Mouse (Mus musculus) megakaryocyte, embryonic 14.5 days (primary cell): ENCODE results near the gene Shank2. TPM values are rescaled to one million over a fixed set of nuclear protein-coding genes. Genes with fewer than 3 reads are reported as not detected.

Source experiments
- H3K27me3 ChIP-seq: replicated peaks from 2 replicates; pipeline ENCODE3; 2012; ENCODE audit warnings: inconsistent platforms
- H3K36me3 ChIP-seq: replicated peaks from 2 replicates; pipeline ENCODE3; 2012; ENCODE audit warnings: low read length, inconsistent platforms, mixed read lengths
- H3K4me1 ChIP-seq: 2 replicates; pipeline ENCODE4 v1.6.1; 2012; ENCODE audit warnings: inconsistent platforms
- H3K4me3 ChIP-seq: replicated peaks from 2 replicates; pipeline ENCODE3; 2012; ENCODE audit warnings: moderate library complexity, mild to moderate bottlenecking, inconsistent platforms
- H3K9me3 ChIP-seq: 2 replicates; pipeline ENCODE4 v1.6.1; 2012; ENCODE audit warnings: inconsistent platforms
- FLI1 ChIP-seq: IDR thresholded peaks from 2 replicates; pipeline ENCODE4 v1.6.1; 2012; ENCODE audit warnings: low read length, inconsistent platforms, mixed read lengths
- GATA1 ChIP-seq: IDR thresholded peaks from 3 replicates; pipeline ENCODE4 v1.6.1; 2012; ENCODE audit warnings: mixed read lengths, low read length, inconsistent platforms, borderline replicate concordance
- polyA plus RNA-seq: library from polyadenylated mRNA; stranded (reverse); fragments of >175 nt; gene quantifications from 2 replicates; pipeline ENCODE4 v1.2.3, GENCODE M21; 2012; ENCODE audit warnings: low replicate concordance; ENCODE audit not compliant: insufficient read depth

Gene Shank2
- polyA plus RNA-seq, 1 experiment: 0.02 TPM

GRCm38 (mm10) chr7:144175481-144176233, 173.9 kb downstream of the Shank2 start:
- Histone ChIP-seq H3K9me3 (no peaks in the 10 kb centered on the region), H3K27me3 (peaks cover 83% of the 10 kb centered on the region), H3K4me1 (no peaks in the 10 kb centered on the region), H3K4me3 (no peak overlapping the region), H3K36me3 (no peaks in the 10 kb centered on the region)
- TF ChIP-seq GATA1 (no peak), FLI1 (no peak)

DNA sequence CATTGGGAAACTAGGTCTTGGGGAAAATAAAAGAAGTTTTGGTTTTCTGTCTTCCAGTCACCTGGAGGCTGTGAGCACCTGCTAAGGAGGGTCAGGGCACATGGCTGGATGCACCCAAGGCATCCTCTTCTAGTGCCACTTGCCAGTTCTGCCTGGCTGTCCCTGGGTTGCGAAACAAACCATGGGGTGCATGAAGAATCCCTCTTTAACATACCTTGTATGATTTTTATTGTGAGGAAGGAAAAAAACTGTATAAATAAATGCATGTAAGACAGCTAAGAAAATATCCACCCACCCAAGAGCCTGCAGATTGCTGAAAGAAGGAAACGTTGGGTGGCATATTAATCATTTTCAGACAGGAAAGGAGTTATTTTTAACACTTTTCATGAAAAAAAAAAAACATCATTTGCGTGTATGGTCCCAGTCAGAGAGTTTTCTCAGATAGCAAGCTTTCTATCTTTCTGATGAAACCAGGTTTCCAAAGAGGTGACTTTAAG, 174.6 kb downstream of the Shank2 start:
- Histone ChIP-seq H3K9me3 (no peaks in the 10 kb centered on the region), H3K27me3 (peaks cover 79% of the 10 kb centered on the region), H3K36me3 (no peaks in the 10 kb centered on the region), H3K4me1 (no peaks in the 10 kb centered on the region), H3K4me3 (no peak overlapping the region)
- TF ChIP-seq GATA1 (no peak), FLI1 (no peak)

DNA sequence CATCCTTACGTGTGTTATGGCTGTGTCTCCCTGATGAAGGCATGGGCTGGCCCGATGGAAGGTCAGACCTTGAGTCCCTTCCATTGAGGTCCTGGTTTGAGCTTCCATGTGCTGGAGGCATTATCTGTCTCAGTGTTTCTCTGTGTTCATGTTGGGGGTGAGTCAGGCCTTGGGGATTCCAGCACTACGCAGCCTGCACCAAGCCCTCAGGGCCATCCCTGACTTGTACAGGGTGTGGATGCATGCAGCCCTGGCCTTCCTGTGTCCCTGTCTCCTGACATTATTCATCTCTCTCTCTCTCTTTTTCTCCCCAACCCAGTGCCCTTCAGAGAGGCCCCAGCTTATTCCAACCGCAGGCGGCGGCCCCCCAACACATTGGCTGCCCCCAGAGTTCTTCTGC, 177.7 kb downstream of the Shank2 start:
- peaks cover 72% of the 10 kb centered on the region for H3K27me3 ChIP-seq
- H3K9me3 ChIP-seq: no peaks in the 10 kb centered on the region
- TF ChIP-seq FLI1 (no peak), GATA1 (no peak)

DNA sequence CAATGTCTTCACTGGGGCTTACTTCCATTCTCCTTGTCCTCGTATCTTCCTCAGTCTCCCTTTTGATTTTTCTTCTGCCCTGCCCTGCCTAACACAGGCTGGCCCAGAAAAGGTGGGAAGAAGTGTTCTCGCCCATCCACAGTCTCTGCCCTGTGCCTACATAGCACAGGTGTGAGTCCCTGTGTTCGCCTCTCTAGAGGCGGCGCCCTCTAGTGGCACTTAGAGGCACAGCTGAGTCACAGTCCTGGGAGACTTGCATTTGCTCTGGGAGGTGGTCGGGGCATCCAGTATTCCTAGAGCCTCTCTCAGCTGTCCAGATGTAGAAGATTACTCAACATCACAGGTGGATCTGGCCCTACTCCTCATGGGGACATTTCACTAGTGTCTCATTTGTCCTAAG, 179.2 kb downstream of the Shank2 start:
- Histone ChIP-seq H3K36me3 (no peaks in the 10 kb centered on the region), H3K27me3 (peaks cover 61% of the 10 kb centered on the region), H3K9me3 (no peaks in the 10 kb centered on the region), H3K4me3 (no peak overlapping the region), H3K4me1 (no peaks in the 10 kb centered on the region)
- TF ChIP-seq FLI1 (no peak), GATA1 (no peak)

More for the DNA sequence above, 177.7 kb downstream of the Shank2 start:
- Histone ChIP-seq H3K36me3 (no peaks in the 10 kb centered on the region), H3K4me3 (no peak overlapping the region), H3K4me1 (no peaks in the 10 kb centered on the region)

GRCm38 (mm10) chr7:144187869-144188430, 186.2 kb downstream of the Shank2 start:
- Histone ChIP-seq H3K4me3 (no peak overlapping the region), H3K36me3 (no peaks in the 10 kb centered on the region), H3K27me3 (peaks cover 67% of the 10 kb centered on the region), H3K4me1 (peaks cover 11% of the 10 kb centered on the region), H3K9me3 (no peaks in the 10 kb centered on the region)
- TF ChIP-seq FLI1 (no peak), GATA1 (no peak)

GRCm38 (mm10) chr7:144189446-144189845, 187.7 kb downstream of the Shank2 start:
- H3K9me3 ChIP-seq: no peaks in the 10 kb centered on the region
- H3K27me3 ChIP-seq: peaks cover 73% of the 10 kb centered on the region
- H3K4me3 ChIP-seq: no peak overlapping the region
- TF ChIP-seq GATA1 (no peak), FLI1 (no peak)
- no peaks in the 10 kb centered on the region for H3K36me3 ChIP-seq
- H3K4me1 ChIP-seq: peaks cover 17% of the 10 kb centered on the region

DNA sequence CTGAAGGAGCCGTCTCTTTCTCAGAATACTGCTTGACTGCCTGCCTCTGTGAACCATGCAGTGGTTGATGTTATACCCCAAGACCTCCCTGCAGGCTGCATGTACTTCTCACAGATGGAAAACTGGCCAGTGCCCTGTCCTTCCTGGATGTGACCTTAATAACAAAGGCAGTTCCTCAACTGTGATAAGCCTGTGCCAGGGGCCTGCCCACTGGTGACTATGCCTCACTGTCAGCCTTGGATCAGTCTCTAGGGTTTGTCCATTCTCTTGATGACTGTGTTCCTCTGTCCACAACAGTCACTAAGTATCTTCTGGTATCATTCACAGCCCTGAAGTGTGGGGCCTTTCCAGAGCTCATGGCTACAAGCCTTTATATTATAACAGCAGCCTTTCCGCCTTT, 196.8 kb downstream of the Shank2 start:
- Histone ChIP-seq H3K27me3 (peaks cover 54% of the 10 kb centered on the region), H3K4me1 (peaks cover 10% of the 10 kb centered on the region), H3K4me3 (no peak overlapping the region), H3K9me3 (no peaks in the 10 kb centered on the region), H3K36me3 (no peaks in the 10 kb centered on the region)
- TF ChIP-seq GATA1 (no peak), FLI1 (no peak)

DNA sequence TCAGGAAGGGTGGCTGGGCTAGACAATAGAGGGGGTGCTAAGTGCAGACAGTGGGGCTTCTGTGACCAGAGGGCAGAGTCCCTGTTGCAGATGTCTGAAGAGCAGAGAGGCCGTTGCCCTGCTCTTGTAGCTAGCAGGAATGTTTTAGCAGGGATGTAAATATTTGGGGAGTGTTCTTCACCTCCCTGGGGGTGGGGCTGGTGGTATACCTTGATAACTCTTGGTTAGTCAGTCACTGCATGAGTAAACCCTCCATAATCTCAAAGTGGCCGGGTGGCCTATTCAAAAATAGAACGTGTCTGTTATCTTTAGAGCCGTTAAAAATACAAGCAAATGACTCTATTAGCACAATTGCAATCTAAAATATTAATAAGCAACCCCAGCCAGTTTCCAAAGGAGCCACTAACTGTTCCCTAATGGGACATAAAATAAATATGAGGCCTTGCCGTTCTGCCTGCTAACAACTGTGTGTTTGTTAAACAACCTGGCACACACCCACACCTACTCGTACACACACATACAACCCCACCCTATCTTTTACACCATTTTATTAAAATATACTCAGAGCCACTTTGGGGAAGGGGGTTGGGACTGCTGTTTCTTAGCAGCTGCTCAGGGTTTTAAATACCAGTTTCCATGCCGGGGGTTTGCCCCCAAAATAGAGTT, 200.4 kb downstream of the Shank2 start:
- peaks cover 4% of the 10 kb centered on the region; the same call in 1 of the 2 replicates for H3K4me1 ChIP-seq
- H3K9me3 ChIP-seq: no peaks in the 10 kb centered on the region
- H3K4me3 ChIP-seq: no peak overlapping the region
- H3K36me3 ChIP-seq: no peaks in the 10 kb centered on the region
- no peak for TF ChIP-seq GATA1
- no peak for TF ChIP-seq FLI1
- H3K27me3 ChIP-seq: peaks cover 48% of the 10 kb centered on the region

GRCm38 (mm10) chr7:144204290-144204689, 202.6 kb downstream of the Shank2 start:
- no peak overlapping the region for H3K4me3 ChIP-seq
- H3K9me3 ChIP-seq: no peaks in the 10 kb centered on the region
- no peaks in the 10 kb centered on the region for H3K36me3 ChIP-seq
- H3K27me3 ChIP-seq: peaks cover 64% of the 10 kb centered on the region
- H3K4me1 ChIP-seq: peaks cover 4% of the 10 kb centered on the region
- TF ChIP-seq GATA1 (no peak), FLI1 (no peak)

DNA sequence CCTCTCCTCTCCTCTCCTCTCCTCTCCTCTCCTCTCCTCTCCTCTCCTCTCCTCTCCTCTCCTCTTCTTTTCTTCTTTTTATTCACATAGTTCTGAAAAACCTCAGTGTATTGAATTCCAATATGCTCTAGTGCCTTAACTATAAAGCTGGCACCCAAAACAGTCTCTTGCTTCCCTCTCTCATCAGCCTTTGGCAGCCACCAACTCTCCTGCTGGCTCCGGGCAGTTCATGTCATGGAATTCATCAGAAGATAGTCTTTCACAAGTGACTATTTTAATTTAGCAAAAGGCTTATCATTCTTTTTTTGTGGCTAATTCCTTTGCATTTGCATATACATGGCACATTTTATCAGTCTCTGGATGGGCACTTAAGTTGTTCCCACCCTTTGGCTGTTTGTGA, 203.4 kb downstream of the Shank2 start:
- Histone ChIP-seq H3K36me3 (no peaks in the 10 kb centered on the region), H3K4me1 (peaks cover 4% of the 10 kb centered on the region), H3K27me3 (peaks cover 59% of the 10 kb centered on the region), H3K4me3 (no peak overlapping the region), H3K9me3 (no peaks in the 10 kb centered on the region)
- no peak for TF ChIP-seq GATA1
- no peak for TF ChIP-seq FLI1
